Mouse (Mus musculus) liver (tissue): ENCODE measurements around the gene 0610030E20Rik.

Experiments
- DNase-seq: peaks from one replicate; pipeline ENCODE4 v3.0.0-alpha.2; 2020; ENCODE audit warnings: mixed read lengths

The 0610030E20Rik gene

GRCm38 (mm10) chr6:72396837-72397251, 49.7 kb downstream of the 0610030E20Rik start:
- DNase-seq: no peak

GRCm38 (mm10) chr6:72399967-72400366, 52.9 kb downstream of the 0610030E20Rik start:
- DNase-seq: no peak

DNA sequence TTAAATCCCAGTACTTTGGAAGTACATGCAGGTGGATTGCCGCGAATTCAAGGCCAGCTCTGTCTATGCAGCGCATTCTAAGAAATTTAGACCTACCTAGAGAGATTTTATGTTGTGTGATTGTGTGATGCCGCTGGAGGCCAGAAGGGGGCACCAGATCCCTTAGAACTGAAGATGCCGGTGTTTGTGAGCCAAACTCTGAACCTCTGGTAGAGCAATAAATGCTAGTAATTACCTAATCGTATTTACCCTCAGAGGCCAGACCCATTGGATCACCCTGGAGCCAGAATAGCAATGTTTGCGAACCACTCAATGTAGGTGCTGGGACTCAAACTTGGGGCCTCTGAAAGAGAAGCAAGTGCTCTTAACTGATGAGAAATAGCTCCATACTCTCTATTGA, 54.8 kb downstream of the 0610030E20Rik start:
- DNase-seq: peak; percentile 81
